Mouse (Mus musculus): ENCODE measurements around the gene Vgll4. TPM values are rescaled to one million over a fixed set of nuclear protein-coding genes. Genes with fewer than 3 reads are reported as not detected.

The Vgll4 gene
- polyA plus RNA-seq, 1 experiment from 2014 or later = 35.6 TPM

- Histone ChIP-seq H3K4me3 (ENCODE audit: low read depth, low read length) (peak overlapping the region; percentile 50), H3K36me3 (ENCODE audit: control insufficient read depth, insufficient read depth, low read length) (no peaks in the 10 kb centered on the region), H3K9me3 (ENCODE audit: control insufficient read depth, low read length) (no peaks in the 10 kb centered on the region), H3K4me1 (ENCODE audit: control insufficient read depth, insufficient read depth, low read length) (peaks cover 46% of the 10 kb centered on the region), H3K27ac (ENCODE audit: low read depth, low read length) (peak overlapping the region; percentile 75), H3K9ac (replicated peaks; ENCODE audit: low read depth, low read length) (peak overlapping the region; percentile 62), H3K27me3 (ENCODE audit: control insufficient read depth, insufficient read depth, low read length) (no peaks in the 10 kb centered on the region), H3K4me2 (ENCODE audit: low read depth, low read length) (peak overlapping the region; percentile 72)
- 0 out of 2 replicates have a peak, but pooled peaks have one; percentile 22 for ATAC-seq (ENCODE audit: low read depth)
- WGBS = 4% methylated on average over 17 of the region's 17 CpGs
Measured at GRCm38 (mm10) chr6:114920523-114921445, 49.0 kb downstream of the Vgll4 start.

- WGBS = 26% methylated on average over 9 of the region's 9 CpGs
- Histone ChIP-seq H3K27me3 (ENCODE audit: control insufficient read depth, insufficient read depth, low read length) (no peaks in the 10 kb centered on the region), H3K4me1 (ENCODE audit: control insufficient read depth, insufficient read depth, low read length) (peaks cover 53% of the 10 kb centered on the region), H3K4me3 (ENCODE audit: low read depth, low read length) (peak overlapping the region; percentile 50), H3K4me2 (ENCODE audit: low read depth, low read length) (peak overlapping the region; percentile 72), H3K9me3 (ENCODE audit: control insufficient read depth, low read length) (no peaks in the 10 kb centered on the region), H3K36me3 (ENCODE audit: control insufficient read depth, insufficient read depth, low read length) (no peaks in the 10 kb centered on the region), H3K9ac (replicated peaks; ENCODE audit: low read depth, low read length) (peak overlapping the region; percentile 62), H3K27ac (ENCODE audit: low read depth, low read length) (peak overlapping the region; percentile 75; the same call in 1 of the 2 replicates)
- no peak for ATAC-seq (ENCODE audit: low read depth)
Measured at GRCm38 (mm10) chr6:114919670-114920313, 50.0 kb downstream of the Vgll4 start.

- H3K9ac ChIP-seq (replicated peaks; ENCODE audit: low read depth, low read length) = no peak overlapping the region; the same call in 1 of the 2 replicates
- 82% methylated on average over 9 of the region's 9 CpGs for WGBS
- H3K27ac ChIP-seq (ENCODE audit: low read depth, low read length) = no peak overlapping the region
Measured at GRCm38 (mm10) chr6:114918994-114919393, 50.8 kb downstream of the Vgll4 start.

GRCm38 (mm10) chr6:114917770-114918635 is 51.8 kb downstream of the Vgll4 start:
- Histone ChIP-seq H3K9ac (replicated peaks; ENCODE audit: low read depth, low read length) (no peak overlapping the region), H3K27me3 (ENCODE audit: control insufficient read depth, insufficient read depth, low read length) (no peaks in the 10 kb centered on the region), H3K36me3 (ENCODE audit: control insufficient read depth, insufficient read depth, low read length) (no peaks in the 10 kb centered on the region), H3K4me2 (ENCODE audit: low read depth, low read length) (peak overlapping the region; percentile 72), H3K4me3 (ENCODE audit: low read depth, low read length) (no peak overlapping the region), H3K27ac (ENCODE audit: low read depth, low read length) (no peak overlapping the region; the same call in 1 of the 2 replicates), H3K9me3 (ENCODE audit: control insufficient read depth, low read length) (no peaks in the 10 kb centered on the region), H3K4me1 (ENCODE audit: control insufficient read depth, insufficient read depth, low read length) (peaks cover 69% of the 10 kb centered on the region)
- 60% methylated on average over 14 of the region's 14 CpGs for WGBS
- ATAC-seq (ENCODE audit: low read depth) = no peak

More at GRCm38 (mm10) chr6:114918994-114919393, 50.8 kb downstream of the Vgll4 start:
- Histone ChIP-seq H3K36me3 (ENCODE audit: control insufficient read depth, insufficient read depth, low read length) (no peaks in the 10 kb centered on the region), H3K4me1 (ENCODE audit: control insufficient read depth, insufficient read depth, low read length) (peaks cover 61% of the 10 kb centered on the region), H3K4me3 (ENCODE audit: low read depth, low read length) (peak overlapping the region; percentile 50; the same call in 1 of the 2 replicates), H3K27me3 (ENCODE audit: control insufficient read depth, insufficient read depth, low read length) (no peaks in the 10 kb centered on the region), H3K4me2 (ENCODE audit: low read depth, low read length) (peak overlapping the region; percentile 72), H3K9me3 (ENCODE audit: control insufficient read depth, low read length) (no peaks in the 10 kb centered on the region)
- ATAC-seq (ENCODE audit: low read depth) = no peak

GRCm38 (mm10) chr6:114917129-114917528 is 52.7 kb downstream of the Vgll4 start:
- no peak overlapping the region for H3K9ac ChIP-seq (replicated peaks; ENCODE audit: low read depth, low read length)
- peaks cover 69% of the 10 kb centered on the region for H3K4me1 ChIP-seq (ENCODE audit: control insufficient read depth, insufficient read depth, low read length)
- no peaks in the 10 kb centered on the region for H3K9me3 ChIP-seq (ENCODE audit: control insufficient read depth, low read length)
- no peaks in the 10 kb centered on the region for H3K36me3 ChIP-seq (ENCODE audit: control insufficient read depth, insufficient read depth, low read length)
- peak overlapping the region; percentile 32; the same call in 1 of the 2 replicates for H3K4me2 ChIP-seq (ENCODE audit: low read depth, low read length)
- no peaks in the 10 kb centered on the region for H3K27me3 ChIP-seq (ENCODE audit: control insufficient read depth, insufficient read depth, low read length)
- ATAC-seq (ENCODE audit: low read depth) = no peak
- H3K4me3 ChIP-seq (ENCODE audit: low read depth, low read length) = no peak overlapping the region
- WGBS = 32% methylated on average over 11 of the region's 11 CpGs
- no peak overlapping the region for H3K27ac ChIP-seq (ENCODE audit: low read depth, low read length)

- WGBS = 7% methylated on average over 5 of the region's 5 CpGs
- H3K4me3 ChIP-seq (ENCODE audit: low read depth, low read length) = no peak overlapping the region
Measured at GRCm38 (mm10) chr6:114916715-114916992, 53.1 kb downstream of the Vgll4 start.

GRCm38 (mm10) chr6:114915915-114916714 is 53.7 kb downstream of the Vgll4 start:
- 39% methylated on average over 19 of the region's 19 CpGs for WGBS
- Histone ChIP-seq H3K4me1 (ENCODE audit: control insufficient read depth, insufficient read depth, low read length) (peaks cover 72% of the 10 kb centered on the region), H3K4me2 (ENCODE audit: low read depth, low read length) (peak overlapping the region; percentile 32), H3K27me3 (ENCODE audit: control insufficient read depth, insufficient read depth, low read length) (no peaks in the 10 kb centered on the region), H3K36me3 (ENCODE audit: control insufficient read depth, insufficient read depth, low read length) (no peaks in the 10 kb centered on the region), H3K9me3 (ENCODE audit: control insufficient read depth, low read length) (no peaks in the 10 kb centered on the region), H3K9ac (replicated peaks; ENCODE audit: low read depth, low read length) (no peak overlapping the region; the same call in 1 of the 2 replicates), H3K4me3 (ENCODE audit: low read depth, low read length) (no peak overlapping the region), H3K27ac (ENCODE audit: low read depth, low read length) (no peak overlapping the region)
- no peak for ATAC-seq (ENCODE audit: low read depth)

More at GRCm38 (mm10) chr6:114916715-114916992, 53.1 kb downstream of the Vgll4 start:
- Histone ChIP-seq H3K27me3 (ENCODE audit: control insufficient read depth, insufficient read depth, low read length) (no peaks in the 10 kb centered on the region), H3K27ac (ENCODE audit: low read depth, low read length) (no peak overlapping the region), H3K9ac (replicated peaks; ENCODE audit: low read depth, low read length) (no peak overlapping the region), H3K4me2 (ENCODE audit: low read depth, low read length) (peak overlapping the region; percentile 32), H3K4me1 (ENCODE audit: control insufficient read depth, insufficient read depth, low read length) (peaks cover 72% of the 10 kb centered on the region), H3K36me3 (ENCODE audit: control insufficient read depth, insufficient read depth, low read length) (no peaks in the 10 kb centered on the region), H3K9me3 (ENCODE audit: control insufficient read depth, low read length) (no peaks in the 10 kb centered on the region)
- ATAC-seq (ENCODE audit: low read depth) = no peak

All from neural tube, embryonic 14.5 days (tissue).